Mouse (Mus musculus): Measurements from ENCODE around the gene Olfr1412. TPM values are rescaled to one million over a fixed set of nuclear protein-coding genes. Genes with fewer than 3 reads are reported as not detected.
A peak's percentile ranks its signal among the peaks of the same experiment; 100 is the strongest.

Gene Olfr1412
- total RNA-seq, 2 experiments from 2014 or later, result not detected

DNA sequence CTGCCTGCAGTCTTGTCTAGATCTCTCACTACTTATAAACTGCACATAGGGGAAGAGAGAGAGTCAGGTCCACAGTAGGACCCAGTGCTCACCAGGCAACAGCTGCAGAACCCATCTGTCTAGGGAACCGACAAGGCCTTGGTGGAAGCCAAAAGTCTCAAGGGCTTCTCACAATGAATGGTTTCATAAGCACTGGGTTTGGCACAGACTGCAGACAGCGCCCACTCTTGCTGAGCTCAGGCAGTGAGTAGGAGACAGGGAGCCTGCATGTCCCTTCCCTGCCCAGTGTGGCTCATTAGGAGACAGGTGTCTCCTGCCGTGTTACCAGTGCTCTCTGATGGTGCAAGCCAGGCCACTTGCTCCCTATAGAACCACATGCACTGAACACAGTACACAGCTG, 52.6 kb downstream of the Olfr1412 start:
- peak; percentile 61 for DNase-seq

- DNase-seq, result no peak
These were observed 53.2 kb downstream of the Olfr1412 start for GRCm38 (mm10) chr1:92638736-92639135.

- no peak for DNase-seq
These were observed 54.8 kb downstream of the Olfr1412 start for GRCm38 (mm10) chr1:92640393-92640792.

Other genes with a start within 250 kb of the Olfr1412 start
- gene Ndufa10, start 111.9 kb upstream of the Olfr1412 start, total RNA-seq (2021), result 100 to 1,000 TPM; 653 to 741 TPM
- gene Olfr1416, start 100.7 kb upstream of the Olfr1412 start, total RNA-seq (2021), result not detected
- not detected for gene Olfr1415, start 89.7 kb upstream of the Olfr1412 start, total RNA-seq (2021)
- gene Olfr1414, start 67.1 kb upstream of the Olfr1412 start, total RNA-seq (2021), result under 1 TPM in 1 of 2 experiments, not detected in 1; 0.09 TPM
- gene Olfr1413, start 14.5 kb upstream of the Olfr1412 start, total RNA-seq (2021), result not detected
- not detected for gene Olfr1411, start 8.6 kb downstream of the Olfr1412 start, total RNA-seq (2021)
- not detected for gene Olfr1410, start 20.0 kb downstream of the Olfr1412 start, total RNA-seq (2021)
- gene Olfr12, start 32.0 kb downstream of the Olfr1412 start, total RNA-seq (2021), result not detected
- 100 to 1,000 TPM; 259 to 260 TPM for gene Cops9, start 56.2 kb downstream of the Olfr1412 start, total RNA-seq (2021)
- not detected for gene Otos, start 63.1 kb downstream of the Olfr1412 start, total RNA-seq (2021)
- 10 to 100 TPM; 39.7 to 51.8 TPM for gene Gpc1, start 245.9 kb downstream of the Olfr1412 start, total RNA-seq (2021)